Mouse (Mus musculus) liver, embryonic 11.5 days (tissue): ENCODE measurements around the gene Ntrk1. TPM values are rescaled to one million over a fixed set of nuclear protein-coding genes. Genes with fewer than 3 reads are reported as not detected.
A peak's percentile ranks its signal among the peaks of the same experiment; 100 is the strongest.

Experiments
- ATAC-seq: fragments of 200-750 bp; cut with Nextera tagmentation; replicated peaks from 2 replicates; pipeline ENCODE4 v1.8.0; 2017; ENCODE audit warnings: moderate number of reproducible peaks, mild to moderate bottlenecking, moderate TSS enrichment, moderate library complexity; ENCODE audit not compliant: low FRiP score
- DNase-seq: peaks from one replicate; pipeline ENCODE4 v3.0.0-alpha.2; 2017; ENCODE audit warnings: low spot score
- H3K27ac ChIP-seq: fragments of 300-500 bp; sonication (generic); 2 replicates; pipeline ENCODE4 v1.5.1; 2014; ENCODE audit warnings: mild to moderate bottlenecking, low read depth, low read length, control low read depth
- H3K27me3 ChIP-seq: fragments of 300-500 bp; sonication (generic); replicated peaks from 2 replicates; pipeline ENCODE4 v1.6.1; 2014; ENCODE audit warnings: low read length, mixed read lengths; ENCODE audit not compliant: control insufficient read depth, insufficient read depth
- H3K36me3 ChIP-seq: fragments of 300-500 bp; sonication (generic); 2 replicates; pipeline ENCODE4 v1.6.1; 2014; ENCODE audit warnings: mild to moderate bottlenecking, low read length, moderate library complexity, mixed read lengths; ENCODE audit not compliant: control insufficient read depth, insufficient read depth
- H3K4me1 ChIP-seq: fragments of 300-500 bp; sonication (generic); replicated peaks from 2 replicates; pipeline ENCODE4 v1.6.1; 2014; ENCODE audit warnings: low read length, mixed read lengths; ENCODE audit not compliant: control insufficient read depth, insufficient read depth
- H3K4me2 ChIP-seq: fragments of 300-500 bp; sonication (generic); 2 replicates; pipeline ENCODE4 v1.6.1; 2014; ENCODE audit warnings: mild to moderate bottlenecking, control low read depth, moderate library complexity
- H3K4me3 ChIP-seq: fragments of 300-500 bp; sonication (generic); 2 replicates; pipeline ENCODE4 v1.5.1; 2014; ENCODE audit warnings: low read depth, low read length, control low read depth
- H3K9ac ChIP-seq: fragments of 300-500 bp; sonication (generic); 2 replicates; pipeline ENCODE4 v1.6.1; 2014; ENCODE audit warnings: low read depth, low read length, control low read depth
- H3K9me3 ChIP-seq: fragments of 300-500 bp; sonication (generic); 2 replicates; pipeline ENCODE4 v1.6.1; 2016; ENCODE audit warnings: low read length, inconsistent platforms, mixed read lengths; ENCODE audit not compliant: control insufficient read depth
- WGBS: fragments of 180-500 bp; shearing (Covaris S2); extraction: QIAGEN DNeasy Blood & Tissue Kit; methylation state at CpG from one replicate; pipeline ENCODE4 v1.1.7; 2014; 5-methylcytosine and 5-hydroxymethylcytosine counted together
- polyA plus RNA-seq: library from polyadenylated mRNA; unstranded; fragments of >200 nt; fragmentation: Nextera tagmentation; extraction: Ambion mirVana; gene quantifications from 2 replicates; pipeline ENCODE4 v1.2.1, GENCODE M21; 2014

Gene Ntrk1
- polyA plus RNA-seq, 1 experiment from 2014 or later = 0.62 TPM

DNA sequence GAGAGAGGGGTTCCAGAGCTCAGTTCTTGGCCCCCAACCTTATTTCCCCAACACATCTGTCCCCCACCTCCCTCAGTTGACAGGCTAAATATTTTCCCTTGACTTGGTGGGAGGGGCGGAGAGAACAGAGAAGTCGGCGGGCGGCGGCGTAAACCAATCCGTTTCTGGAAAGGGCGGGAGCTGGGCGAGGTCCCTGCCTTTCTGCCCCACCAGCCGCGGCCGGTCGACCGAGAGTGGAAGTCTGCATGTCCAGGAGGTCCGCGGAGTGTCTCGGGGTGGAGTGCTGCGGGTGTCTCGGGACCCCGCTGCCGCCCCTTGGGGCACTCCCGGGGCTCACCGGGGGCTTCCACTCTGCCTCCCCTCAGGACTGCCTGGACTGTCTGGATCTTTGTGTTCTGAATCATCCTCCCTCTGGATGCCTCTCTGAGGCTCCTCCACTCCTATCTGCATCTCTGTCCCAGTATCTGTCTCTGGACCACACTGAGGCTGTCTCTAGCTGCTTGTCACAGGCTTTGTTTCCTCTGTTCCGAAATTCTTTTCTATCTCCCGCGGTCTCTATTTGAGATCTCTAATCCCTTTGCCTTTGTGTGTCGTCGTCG, 1.9 kb upstream of the Ntrk1 start, which contains the start of gene Insrr:
Gene Insrr (plus strand): TSS at position 216 of the 599 bp plus-strand sequence.
- ATAC-seq = no peak
- Histone ChIP-seq H3K9ac (peak within 1 kb of the TSS; percentile 6; the same call in 1 of the 2 replicates), H3K36me3 (no peaks in the 10 kb centered on the region), H3K4me2 (peak within 1 kb of the TSS; percentile 52), H3K27ac (no peak within 1 kb of the TSS), H3K27me3 (peaks cover 98% of the 10 kb centered on the region), H3K4me3 (peak within 1 kb of the TSS; percentile 30), H3K9me3 (no peaks in the 10 kb centered on the region), H3K4me1 (peaks cover 7% of the 10 kb centered on the region; the same call in 1 of the 2 replicates)
- WGBS = 3% methylated on average over 26 of the region's 29 CpGs
- DNase-seq = no peak

DNA sequence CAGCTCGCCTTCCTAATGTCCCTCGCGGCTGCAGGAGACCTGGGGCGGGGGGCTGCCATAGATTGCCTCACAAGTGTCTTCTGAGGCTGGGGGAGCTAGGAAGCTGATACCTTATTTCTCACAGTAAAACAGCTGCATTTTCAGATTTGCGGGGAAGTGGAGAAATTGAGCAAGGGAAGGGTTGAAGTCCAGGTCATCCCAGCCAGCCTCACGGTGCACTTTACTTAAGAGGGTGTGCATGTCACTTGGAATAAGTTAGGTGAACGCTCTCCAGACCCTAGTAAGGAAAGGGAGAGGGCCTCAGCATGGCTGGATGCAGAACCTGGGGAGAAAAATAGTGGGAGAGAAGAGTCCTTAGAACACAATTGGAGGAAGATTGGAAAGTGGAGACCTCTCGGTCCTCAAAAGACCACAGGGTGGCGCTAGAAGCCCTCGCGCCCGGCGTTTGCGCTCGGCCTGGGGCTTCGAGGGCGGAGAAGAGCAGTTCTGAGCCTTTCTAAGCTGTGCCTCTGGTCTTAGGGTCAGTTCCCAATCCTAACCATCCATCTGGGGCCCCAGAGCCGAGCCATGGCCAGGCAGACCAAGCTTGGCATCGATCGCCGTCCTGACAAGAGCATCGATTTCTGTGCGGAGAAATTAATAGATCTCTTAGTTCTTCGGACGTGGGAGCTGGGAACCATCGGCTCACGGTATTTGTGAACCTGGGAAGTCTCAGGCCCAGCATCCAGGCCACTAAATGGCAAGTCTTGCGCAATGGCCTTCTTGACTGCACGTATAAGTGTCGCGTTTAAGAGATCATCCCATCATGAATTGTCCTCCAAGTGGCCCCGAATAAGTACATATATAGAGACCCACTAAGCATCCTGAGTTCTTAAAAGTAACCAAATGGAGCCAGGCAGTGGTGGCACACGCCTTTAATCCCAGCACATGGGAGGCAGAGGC, 645 bp upstream of the Ntrk1 start:
- 14% methylated on average over 33 of the region's 33 CpGs for WGBS
- peaks cover 7% of the 10 kb centered on the region; the same call in 1 of the 2 replicates for H3K4me1 ChIP-seq
- no peaks in the 10 kb centered on the region for H3K9me3 ChIP-seq
- no peak for ATAC-seq
- no peak overlapping the region for H3K27ac ChIP-seq
- H3K27me3 ChIP-seq = peaks cover 96% of the 10 kb centered on the region
- DNase-seq = peak; percentile 64
- H3K4me3 ChIP-seq = peak overlapping the region; percentile 35
- H3K36me3 ChIP-seq = no peaks in the 10 kb centered on the region
- H3K9ac ChIP-seq = no peak overlapping the region
- peak overlapping the region; percentile 60 for H3K4me2 ChIP-seq

DNA sequence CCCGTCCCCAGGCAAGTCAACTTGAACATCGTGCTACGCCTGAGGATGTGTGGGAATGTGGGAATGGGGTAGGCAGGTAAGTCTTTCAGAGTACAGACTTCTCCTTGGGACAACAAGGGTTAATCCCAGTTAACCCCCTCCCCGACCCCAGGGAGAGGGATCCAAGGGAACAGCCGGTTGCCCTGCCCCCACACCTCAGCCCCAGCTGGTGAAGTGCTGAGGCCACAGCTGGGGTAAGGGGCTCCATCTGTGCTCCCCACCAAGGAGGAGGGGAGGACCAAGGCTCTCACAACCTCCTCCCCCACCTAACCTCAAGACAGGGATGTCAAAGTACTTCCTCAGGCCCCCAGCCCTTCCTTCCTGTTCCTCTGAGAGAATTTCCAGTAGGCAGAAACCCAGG, 5.2 kb downstream of the Ntrk1 start:
- peaks cover 6% of the 10 kb centered on the region for H3K4me1 ChIP-seq
- WGBS = 27% methylated on average over 5 of the region's 5 CpGs
- ATAC-seq = peak; percentile 12; the same call in 1 of the 2 replicates
- no peak overlapping the region for H3K4me2 ChIP-seq
- no peak overlapping the region for H3K4me3 ChIP-seq
- DNase-seq = no peak
- no peak overlapping the region for H3K9ac ChIP-seq
- no peaks in the 10 kb centered on the region for H3K36me3 ChIP-seq
- peaks cover 39% of the 10 kb centered on the region for H3K27me3 ChIP-seq
- H3K27ac ChIP-seq = no peak overlapping the region
- no peaks in the 10 kb centered on the region for H3K9me3 ChIP-seq

DNA sequence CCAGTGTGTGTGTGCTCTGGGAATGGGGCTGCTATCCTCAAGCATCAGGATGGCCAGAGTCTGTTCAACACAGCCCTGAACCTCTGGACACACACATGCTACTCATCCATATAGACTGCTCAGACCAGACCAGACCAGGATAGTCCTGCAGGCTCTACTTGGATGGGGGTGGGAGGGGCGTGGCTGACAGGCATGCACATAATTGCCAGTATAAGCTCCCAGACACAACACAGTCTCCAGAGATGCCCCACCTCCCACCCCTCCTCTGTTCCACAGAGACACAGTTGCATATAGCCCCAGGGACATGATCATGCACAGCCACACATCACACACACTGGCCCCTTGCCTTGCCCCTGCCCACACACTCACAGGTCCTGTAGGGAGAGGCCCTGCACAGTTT, 5.7 kb downstream of the Ntrk1 start:
- Histone ChIP-seq H3K36me3 (no peaks in the 10 kb centered on the region), H3K4me2 (no peak overlapping the region), H3K9ac (no peak overlapping the region), H3K9me3 (no peaks in the 10 kb centered on the region), H3K27me3 (peaks cover 34% of the 10 kb centered on the region), H3K4me3 (no peak overlapping the region), H3K27ac (no peak overlapping the region), H3K4me1 (peaks cover 3% of the 10 kb centered on the region)
- DNase-seq (no peak), ATAC-seq (peak; percentile 45; the same call in 1 of the 2 replicates)
- 48% methylated on average over 1 of the region's 1 CpGs for WGBS

DNA sequence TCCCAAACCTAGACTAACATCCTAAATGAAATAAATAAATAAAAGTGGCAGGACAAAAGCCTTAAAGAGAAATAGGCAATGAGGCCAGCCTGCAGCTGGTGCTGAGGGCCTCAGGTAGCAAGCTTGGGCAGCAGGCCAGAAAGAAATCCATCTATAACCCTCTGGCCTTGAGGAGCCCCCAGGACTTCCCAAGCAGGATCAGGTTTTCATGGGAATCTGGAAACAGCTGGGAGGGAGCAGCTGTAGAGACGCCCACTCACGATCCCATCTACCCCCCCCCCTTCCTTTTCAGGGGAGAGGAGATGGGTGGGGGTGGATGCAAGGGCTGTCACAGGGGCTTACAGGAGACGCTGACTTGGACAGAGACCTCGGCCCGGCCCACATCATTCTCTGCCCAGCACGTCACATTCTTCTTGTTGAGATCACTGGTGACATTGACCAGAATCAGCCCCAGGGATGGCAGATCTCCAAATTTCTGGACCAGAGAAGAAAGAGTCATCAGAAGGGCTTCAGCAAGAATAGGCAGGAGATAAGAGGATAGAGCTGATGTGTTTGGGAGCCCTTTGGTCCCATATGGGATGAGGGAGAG, 9.2 kb downstream of the Ntrk1 start:
- H3K36me3 ChIP-seq = no peaks in the 10 kb centered on the region
- no peak for DNase-seq
- H3K4me3 ChIP-seq = no peak overlapping the region
- 60% methylated on average over 6 of the region's 6 CpGs for WGBS
- H3K27ac ChIP-seq = no peak overlapping the region
- H3K4me1 ChIP-seq = no peaks in the 10 kb centered on the region; the same call in 1 of the 2 replicates
- H3K27me3 ChIP-seq = no peaks in the 10 kb centered on the region; the same call in 1 of the 2 replicates
- no peaks in the 10 kb centered on the region for H3K9me3 ChIP-seq
- no peak overlapping the region for H3K4me2 ChIP-seq
- H3K9ac ChIP-seq = no peak overlapping the region
- ATAC-seq = no peak

DNA sequence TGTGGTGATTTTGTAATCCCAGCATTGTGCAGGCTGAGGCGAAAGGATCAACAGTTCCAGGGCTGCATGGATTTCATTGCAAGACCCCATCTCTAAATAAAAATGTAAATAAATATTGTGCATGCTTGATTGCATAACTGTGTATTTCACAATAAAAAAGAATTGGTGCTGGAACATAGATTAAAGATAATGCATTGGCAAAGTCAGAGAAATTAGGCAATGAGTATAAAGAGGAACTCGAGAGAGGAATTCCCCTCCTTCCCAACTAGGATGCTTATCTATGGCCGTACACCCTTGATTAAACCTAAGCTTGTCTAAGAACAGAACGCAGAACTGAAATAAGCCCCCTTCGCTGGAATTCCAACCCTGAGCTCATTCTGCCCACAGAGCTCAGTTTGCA, 9.8 kb downstream of the Ntrk1 start:
- Histone ChIP-seq H3K4me1 (no peaks in the 10 kb centered on the region; the same call in 1 of the 2 replicates), H3K27ac (no peak overlapping the region), H3K9me3 (no peaks in the 10 kb centered on the region), H3K9ac (no peak overlapping the region), H3K36me3 (no peaks in the 10 kb centered on the region), H3K4me3 (no peak overlapping the region), H3K27me3 (0 out of 2 replicates have a peak, but pooled peaks cover under 1% of the 10 kb centered on the region), H3K4me2 (no peak overlapping the region)
- ATAC-seq = no peak
- WGBS = 51% methylated on average over 5 of the region's 5 CpGs
- DNase-seq = no peak

DNA sequence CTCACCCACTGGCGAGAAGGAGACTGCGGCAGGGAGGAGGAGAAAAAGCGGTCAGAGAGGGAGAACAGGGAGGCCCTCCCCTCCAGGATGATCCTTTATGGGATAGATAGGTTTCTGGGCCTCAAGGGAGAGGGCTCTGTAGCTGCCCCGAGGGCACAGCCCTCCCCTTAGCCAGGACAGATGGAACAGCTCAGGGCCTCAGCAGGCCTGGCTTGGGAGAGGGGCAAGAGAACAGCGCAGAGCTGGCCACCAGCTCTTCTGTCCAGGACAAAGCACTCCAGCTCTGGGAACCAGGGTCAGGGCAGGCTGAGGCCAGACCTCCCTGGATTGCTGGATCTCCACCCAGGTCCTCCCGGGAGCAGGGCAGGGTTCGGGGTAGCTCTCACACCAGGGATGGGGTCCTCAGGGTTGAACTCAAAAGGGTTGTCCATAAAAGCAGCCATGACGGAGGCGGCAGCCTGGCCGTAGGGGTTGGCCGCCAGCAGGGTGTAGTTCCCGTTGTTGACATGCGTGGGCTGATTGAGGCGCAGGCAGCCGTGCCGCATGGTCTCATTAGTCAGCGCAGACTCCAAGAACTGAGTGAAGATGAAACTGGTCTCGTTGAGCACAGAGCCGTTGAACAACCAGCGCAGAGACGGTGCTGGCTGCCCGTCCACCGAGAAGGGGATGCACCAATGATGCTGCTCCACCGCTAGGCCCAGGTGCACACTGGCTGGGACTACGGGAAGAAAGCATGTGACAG, 11.5 kb downstream of the Ntrk1 start:
- Histone ChIP-seq H3K27me3 (peaks cover 15% of the 10 kb centered on the region), H3K27ac (no peak overlapping the region), H3K4me3 (no peak overlapping the region), H3K4me1 (no peaks in the 10 kb centered on the region), H3K9me3 (no peaks in the 10 kb centered on the region), H3K36me3 (no peaks in the 10 kb centered on the region), H3K4me2 (no peak overlapping the region), H3K9ac (no peak overlapping the region)
- 82% methylated on average over 25 of the region's 25 CpGs for WGBS
- ATAC-seq (no peak), DNase-seq (no peak)

DNA sequence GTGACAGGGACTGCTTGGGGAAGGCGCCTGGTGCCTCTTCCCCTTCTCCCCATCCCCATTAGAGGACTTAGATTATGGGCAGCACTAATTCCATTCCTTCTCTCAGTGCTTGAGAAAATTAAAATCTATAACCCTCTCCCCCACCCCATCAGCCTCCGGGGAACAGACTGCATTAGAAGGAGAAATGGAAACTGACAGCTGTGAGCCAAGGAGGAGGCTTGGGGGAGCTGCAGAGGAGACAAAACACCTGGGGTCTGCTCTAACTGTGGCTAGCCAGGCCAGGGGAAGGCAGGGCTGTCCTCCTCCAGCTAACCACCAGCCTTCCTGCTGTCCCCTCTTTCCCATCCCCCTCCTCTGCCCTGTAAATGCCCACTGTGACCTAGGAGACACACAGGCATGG, 15.9 kb downstream of the Ntrk1 start:
- WGBS = 54% methylated on average over 2 of the region's 2 CpGs

More for the DNA sequence above, 15.9 kb downstream of the Ntrk1 start:
- H3K36me3 ChIP-seq = no peaks in the 10 kb centered on the region
- no peak overlapping the region for H3K4me2 ChIP-seq
- DNase-seq (no peak), ATAC-seq (no peak)
- no peak overlapping the region for H3K27ac ChIP-seq
- no peak overlapping the region for H3K4me3 ChIP-seq
- H3K27me3 ChIP-seq = peaks cover 37% of the 10 kb centered on the region
- H3K9ac ChIP-seq = no peak overlapping the region
- H3K4me1 ChIP-seq = no peaks in the 10 kb centered on the region; the same call in 1 of the 2 replicates
- H3K9me3 ChIP-seq = no peaks in the 10 kb centered on the region
